Mouse (Mus musculus) cerebellum, adult 2 months (tissue): ENCODE data around the gene Nol10.

ENCODE experiments used
- CTCF ChIP-seq: fragments of 200-500 bp; IDR thresholded peaks from 2 replicates; pipeline ENCODE4 v1.5.1; 2011; ENCODE audit warnings: low read depth, mild to moderate bottlenecking, control low read depth, low read length, moderate library complexity, borderline replicate concordance; ENCODE audit not compliant: insufficient read depth
- POLR2A ChIP-seq: fragments of 200-500 bp; IDR thresholded peaks from 2 replicates; pipeline ENCODE4 v1.6.1; 2011; ENCODE audit warnings: low read length, control low read depth, borderline replicate concordance; ENCODE audit not compliant: insufficient read depth

DNA sequence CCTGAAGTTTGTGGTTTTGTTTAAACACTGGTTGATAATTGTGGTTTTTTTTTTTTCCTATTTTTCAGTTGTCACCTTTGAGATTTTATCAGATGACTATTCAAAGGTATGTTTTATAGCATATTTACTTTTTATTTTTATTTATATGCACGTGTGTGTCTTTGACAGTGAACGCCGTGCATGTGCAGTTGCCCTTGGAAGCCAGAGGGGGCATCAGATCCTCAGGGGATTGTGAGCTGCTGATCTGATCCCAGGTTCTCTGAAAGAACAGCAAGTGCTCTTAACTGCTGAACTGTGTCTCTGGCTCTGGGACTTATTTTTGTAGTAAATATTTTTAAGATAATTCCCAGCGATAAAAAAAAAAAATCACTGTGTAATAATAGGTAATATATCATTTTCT lies 8.6 kb downstream of the Nol10 start:
- no peak for TF ChIP-seq POLR2A
- TF ChIP-seq CTCF, result peak; percentile 24; the same call in 1 of the 2 replicates
